Mouse (Mus musculus) liver, embryonic 14.5 days (tissue): ENCODE data around the gene Bpgm. TPM values are rescaled to one million over a fixed set of nuclear protein-coding genes. Genes with fewer than 3 reads are reported as not detected.

ENCODE experiments used
- ATAC-seq: fragments of 200-750 bp; cut with Nextera tagmentation; 2 replicates; pipeline ENCODE4 v1.8.0; 2017; ENCODE audit warnings: moderate number of reproducible peaks, mild to moderate bottlenecking, moderate library complexity; ENCODE audit not compliant: insufficient read depth
- DNase-seq, 3 experiments: peaks; one replicate each; pipeline ENCODE4 v3.0.0-alpha.2; 2012 to 2013; ENCODE audit warnings: low read depth in 3 of 3, low spot score in 3 of 3
- H3K27ac ChIP-seq: fragments of 300-500 bp; sonication (generic); 2 replicates; pipeline ENCODE4 v1.5.1; 2014; ENCODE audit warnings: moderate library complexity, mild to moderate bottlenecking, control low read depth, inconsistent platforms
- H3K27me3 ChIP-seq: fragments of 300-500 bp; sonication (generic); 2 replicates; pipeline ENCODE4 v1.6.1; 2014; ENCODE audit warnings: mild to moderate bottlenecking, low read length, moderate library complexity; ENCODE audit not compliant: control insufficient read depth, insufficient read depth
- H3K36me3 ChIP-seq: fragments of 300-500 bp; sonication (generic); replicated peaks from 2 replicates; pipeline ENCODE4 v1.6.1; 2014; ENCODE audit warnings: low read depth; ENCODE audit not compliant: control insufficient read depth, insufficient read depth
- H3K4me1 ChIP-seq, 2 experiments: fragments of 200-500 bp in 1 of 2; fragments of 300-500 bp in 1 of 2; sonication (generic) in 1 of 2; replicated peaks; 2 replicates each; pipeline ENCODE4 v1.6.1; 2012 to 2014; ENCODE audit warnings: antibody characterized with exemption in 1 of 2, inconsistent platforms in 1 of 2, low read length in 1 of 2; ENCODE audit not compliant: control insufficient read depth in 2 of 2, insufficient read depth in 2 of 2
- H3K4me2 ChIP-seq: fragments of 300-500 bp; sonication (generic); 2 replicates; pipeline ENCODE4 v1.6.1; 2014; ENCODE audit warnings: low read depth, mild to moderate bottlenecking, control low read depth, moderate library complexity
- H3K4me3 ChIP-seq, 2 experiments: fragments of 200-500 bp in 1 of 2; fragments of 300-500 bp in 1 of 2; sonication (generic) in 1 of 2; 2 replicates each; pipeline ENCODE4 v1.5.1; 2012 to 2014; ENCODE audit warnings: low read depth in 2 of 2, low read length in 2 of 2, mild to moderate bottlenecking in 2 of 2, control low read depth in 1 of 2, inconsistent platforms in 1 of 2, moderate library complexity in 1 of 2; ENCODE audit not compliant: insufficient read depth in 1 of 2
- H3K9ac ChIP-seq: fragments of 300-500 bp; sonication (generic); replicated peaks from 2 replicates; pipeline ENCODE4 v1.6.1; 2014; ENCODE audit warnings: mild to moderate bottlenecking, control low read depth, moderate library complexity
- H3K9me3 ChIP-seq: fragments of 300-500 bp; sonication (generic); 2 replicates; pipeline ENCODE4 v1.6.1; 2016; ENCODE audit warnings: low read length, mixed read lengths; ENCODE audit not compliant: control insufficient read depth
- CTCF ChIP-seq: IDR thresholded peaks from 2 replicates; pipeline ENCODE4 v1.5.1; 2016; ENCODE audit warnings: antibody characterized with exemption, low read depth, control low read depth
- EP300 ChIP-seq: IDR thresholded peaks from 2 replicates; pipeline ENCODE4 v1.6.1; 2016; ENCODE audit warnings: antibody characterized with exemption, low read depth
- WGBS: fragments of 180-500 bp; shearing (Covaris S2); extraction: QIAGEN DNeasy Blood & Tissue Kit; methylation state at CpG from one replicate; pipeline ENCODE4 v1.1.7; 2014; ENCODE audit not compliant: insufficient replicate concordance; 5-methylcytosine and 5-hydroxymethylcytosine counted together
- polyA plus RNA-seq, 2 experiments: library from polyadenylated mRNA; depleted of rRNA in 1 of 2; stranded (reverse) in 1 of 2; unstranded in 1 of 2; fragments of >200 nt; fragmentation: Nextera tagmentation in 1 of 2; extraction: Ambion mirVana in 1 of 2; gene quantifications; 2 replicates each; pipeline versions ENCODE4 v1.2.1 to v1.2.3; 2012 to 2014

The Bpgm gene
- polyA plus RNA-seq, 2 experiments: 140 to 143 TPM

DNA sequence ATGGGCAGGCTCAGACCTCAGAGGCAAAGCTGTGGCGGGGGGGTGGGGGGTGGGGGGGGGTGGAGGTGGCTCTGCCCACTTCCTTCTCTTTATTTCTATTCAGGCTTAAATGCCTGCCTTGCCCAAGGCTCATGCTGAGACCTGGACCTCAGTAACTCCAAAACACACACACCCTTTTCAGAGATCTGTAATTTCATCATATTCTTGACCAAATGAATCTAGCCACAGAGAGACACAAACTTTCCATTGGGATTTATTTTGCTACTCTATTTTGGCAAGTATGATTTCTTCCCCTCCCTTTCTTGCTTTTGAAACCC is 39.7 kb downstream of the Bpgm start:
- Histone ChIP-seq H3K4me2 (no peak overlapping the region), H3K9me3 (no peaks in the 10 kb centered on the region), H3K27ac (no peak overlapping the region), H3K36me3 (no peaks in the 10 kb centered on the region), H3K4me3 (no peak overlapping the region), H3K4me1 (peaks cover 27 to 53% of the 10 kb centered on the region in 2 experiments), H3K9ac (no peak overlapping the region), H3K27me3 (no peaks in the 10 kb centered on the region)
- ATAC-seq (no peak), DNase-seq (no peak)
- no peak for TF ChIP-seq EP300
- no peak for TF ChIP-seq CTCF
- WGBS: 9% methylated on average over 1 of the region's 1 CpGs

DNA sequence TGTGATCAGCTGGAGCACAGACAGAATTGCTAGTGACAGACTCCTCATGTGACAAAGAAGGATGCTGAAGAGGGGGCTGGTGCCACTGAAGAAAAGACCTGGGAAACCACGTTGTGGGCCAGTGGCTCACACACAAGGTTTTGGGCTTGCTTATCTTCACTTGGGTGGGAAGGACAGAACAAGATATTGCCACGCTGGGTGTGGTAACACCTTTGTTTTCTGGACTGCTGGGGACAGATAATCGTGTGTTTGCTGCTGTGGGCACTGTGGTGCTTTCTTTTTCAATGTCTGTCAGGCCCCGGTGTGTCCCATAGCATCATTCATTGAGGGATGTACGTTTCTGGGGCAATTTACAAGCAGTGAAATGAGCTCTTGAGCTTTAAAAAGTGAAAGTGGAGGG is 41.7 kb downstream of the Bpgm start:
- ATAC-seq: peak; percentile 86

DNA sequence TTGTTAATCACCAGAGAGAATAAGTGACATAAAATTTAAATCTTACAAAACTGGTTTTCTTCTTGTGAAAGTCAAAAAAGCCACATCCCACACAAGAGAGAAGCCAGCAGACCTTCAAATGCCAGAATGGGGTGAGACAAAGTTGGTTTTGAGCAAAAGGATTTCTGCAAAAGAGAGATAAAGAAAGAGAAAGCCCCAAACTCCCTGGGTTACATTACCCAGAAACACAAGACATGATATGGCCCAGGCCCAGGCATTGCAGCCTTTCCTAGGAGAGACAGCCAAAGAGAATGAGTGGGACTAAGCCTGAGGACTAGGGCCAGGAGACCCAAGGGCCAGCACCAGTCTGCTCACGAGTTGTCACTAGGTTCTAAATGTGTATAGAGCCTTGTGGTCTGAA is 43.1 kb downstream of the Bpgm start:
- Histone ChIP-seq H3K4me2 (peak overlapping the region; percentile 56), H3K9me3 (no peaks in the 10 kb centered on the region), H3K4me3 (no peak overlapping the region), H3K4me1 (peaks cover 27 to 41% of the 10 kb centered on the region in 2 experiments), H3K27ac (peak overlapping the region; percentile 69), H3K9ac (no peak overlapping the region), H3K36me3 (no peaks in the 10 kb centered on the region), H3K27me3 (no peaks in the 10 kb centered on the region)
- DNase-seq: peak; percentile 30 to 50 (median 43)
- 20% methylated on average over 1 of the region's 1 CpGs for WGBS
- ATAC-seq: peak; percentile 55
- TF ChIP-seq EP300: 0 out of 2 replicates have a peak, but pooled peaks have one; percentile 56
- no peak for TF ChIP-seq CTCF

More for the DNA sequence above, 41.7 kb downstream of the Bpgm start:
- Histone ChIP-seq H3K9me3 (no peaks in the 10 kb centered on the region), H3K27me3 (no peaks in the 10 kb centered on the region), H3K36me3 (no peaks in the 10 kb centered on the region), H3K27ac (peak overlapping the region; percentile 69), H3K4me3 (peak overlapping the region in 1 of 2 experiments; percentile 4; a peak in 1 of 4 replicates), H3K4me2 (peak overlapping the region; percentile 56), H3K4me1 (peaks cover 27 to 41% of the 10 kb centered on the region in 2 experiments), H3K9ac (0 out of 2 replicates have a peak overlapping the region, but pooled peaks have one; percentile 9)
- peak; percentile 90 for TF ChIP-seq EP300
- TF ChIP-seq CTCF: no peak
- WGBS: 10% methylated on average over 5 of the region's 5 CpGs
- peak; percentile 69 to 74 (median 71) for DNase-seq

DNA sequence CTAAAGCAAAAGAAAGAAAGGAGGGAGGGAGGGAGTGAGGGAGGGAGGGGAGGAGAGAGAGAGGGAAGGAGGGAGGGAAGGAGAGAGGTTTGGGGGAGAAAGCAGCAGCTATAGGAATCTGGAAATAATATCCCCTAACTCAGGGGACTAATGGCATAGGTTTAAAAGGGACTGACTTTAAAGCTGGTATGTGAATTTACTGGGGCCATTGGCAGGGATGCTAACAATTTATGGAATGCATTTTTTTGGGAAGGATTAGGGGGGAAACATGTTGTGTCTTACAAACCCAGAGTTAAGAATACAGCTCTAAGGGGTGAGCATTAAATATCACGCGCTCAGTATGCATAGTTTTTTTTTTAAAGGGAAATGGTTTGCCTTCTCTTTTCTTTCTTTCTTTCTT is 44.5 kb downstream of the Bpgm start:
- 89% methylated on average over 2 of the region's 2 CpGs for WGBS
- no peaks in the 10 kb centered on the region for H3K27me3 ChIP-seq
- H3K27ac ChIP-seq: no peak overlapping the region
- no peak overlapping the region for H3K9ac ChIP-seq
- H3K9me3 ChIP-seq: no peaks in the 10 kb centered on the region
- H3K36me3 ChIP-seq: no peaks in the 10 kb centered on the region
- no peak overlapping the region for H3K4me2 ChIP-seq
- no peak for DNase-seq
- H3K4me3 ChIP-seq: no peak overlapping the region
- no peak for TF ChIP-seq CTCF
- no peak for TF ChIP-seq EP300
- peaks cover 34 to 48% of the 10 kb centered on the region in 2 experiments for H3K4me1 ChIP-seq
- ATAC-seq: no peak

DNA sequence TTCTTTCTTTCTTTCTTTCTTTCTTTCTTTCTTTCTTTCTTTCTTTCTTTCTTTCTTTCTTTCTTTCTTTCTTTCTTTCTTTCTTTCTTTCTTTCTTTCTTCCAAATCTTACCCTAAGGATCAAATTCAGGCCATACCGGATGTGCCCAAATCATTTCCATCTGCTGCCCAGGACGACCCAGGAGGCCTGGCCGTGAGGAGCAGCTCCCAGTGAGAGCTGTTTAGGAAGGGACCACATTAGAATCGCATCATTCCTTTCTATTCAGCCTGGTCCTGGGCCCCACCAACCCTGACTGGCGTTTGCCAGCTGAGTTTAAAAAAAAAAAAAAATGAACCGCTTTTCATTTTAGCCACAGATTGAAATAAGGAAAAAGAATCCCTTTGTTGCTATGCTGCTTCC is 44.9 kb downstream of the Bpgm start:
- no peak overlapping the region for H3K27ac ChIP-seq
- H3K4me3 ChIP-seq: no peak overlapping the region
- WGBS: 67% methylated on average over 6 of the region's 6 CpGs
- H3K36me3 ChIP-seq: no peaks in the 10 kb centered on the region
- no peak for TF ChIP-seq CTCF
- no peak for TF ChIP-seq EP300
- no peak for DNase-seq
- H3K27me3 ChIP-seq: no peaks in the 10 kb centered on the region
- peaks cover 38 to 53% of the 10 kb centered on the region in 2 experiments for H3K4me1 ChIP-seq
- no peak overlapping the region for H3K4me2 ChIP-seq
- ATAC-seq: no peak
- H3K9me3 ChIP-seq: no peaks in the 10 kb centered on the region
- no peak overlapping the region for H3K9ac ChIP-seq
